Comparison of ENCODE assay signal across 20 mouse cellular contexts in the genomic region with DNA sequence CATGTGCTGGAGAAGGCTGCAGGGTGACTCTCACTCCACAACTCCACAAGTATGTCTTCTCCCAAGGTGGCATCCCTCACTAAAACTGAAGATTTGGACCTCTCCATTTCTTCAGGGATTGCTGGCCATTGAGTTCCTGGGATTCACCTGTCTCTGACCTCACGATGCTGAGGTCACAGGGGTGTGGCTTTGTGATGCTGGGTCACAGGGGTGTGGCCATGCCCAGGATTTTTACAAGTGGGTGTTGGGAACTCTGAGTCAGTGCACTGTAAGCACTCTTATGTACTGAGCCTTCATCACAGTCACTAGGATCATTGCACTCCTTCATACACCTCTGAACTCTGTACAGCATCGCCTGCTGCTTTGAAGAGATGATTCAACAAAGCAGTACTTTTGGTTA. TPM values are rescaled to one million over a fixed set of nuclear protein-coding genes. Genes with fewer than 3 reads are reported as not detected.
"Had no signal": no experiment of that assay in that cellular context is flagged by ENCODE, and none has a peak within 500 bp of the region (broad histone marks: within the 10 kb centered on the region; RNA-seq: fewer than 3 reads in every experiment).

No protein-coding gene starts in this region.

- H3K27ac ChIP-seq: midbrain, embryonic 10.5 days; midbrain, embryonic 12.5 days; neural tube, embryonic 13.5 days had no signal

- H3K9ac ChIP-seq: lung, embryonic 14.5 days; midbrain, embryonic 12.5 days; neural tube, embryonic 13.5 days; neural tube, embryonic 15.5 days had no signal

- H3K9me3 ChIP-seq: midbrain, embryonic 10.5 days; midbrain, embryonic 12.5 days; neural tube, embryonic 13.5 days; neural tube, embryonic 15.5 days had no signal

- ATAC-seq: midbrain, embryonic 16.5 days had no signal

- H3K4me3 ChIP-seq: midbrain, embryonic 10.5 days; midbrain, embryonic 12.5 days; myocyte; neural tube, embryonic 13.5 days; neural tube, embryonic 15.5 days had no signal

- H3K36me3 ChIP-seq: midbrain, embryonic 10.5 days; midbrain, embryonic 12.5 days; neural tube, embryonic 15.5 days had no signal

- DNase-seq: lung, adult 18-20 months; lung, embryonic 14.5 days; lung, postnatal 10 days; lung, postnatal 4 days; retina, postnatal 1 day; right cerebral cortex, adult 18-20 months; right cerebral cortex, postnatal 25 days; right cerebral cortex, postnatal 4 days; spleen, adult 18-20 months; thymus, adult 2 months; thymus, postnatal 25 days; thymus, postnatal 4 days had no signal

RNA-seq across cellular contexts. Expression of gene Srsf12, which starts 1.2 kb away (rescaled TPM):
- total RNA-seq: megakaryocyte, adult 5-6 weeks; megakaryocyte-erythroid progenitor cell, adult 5-6 weeks had no signal
- polyA plus RNA-seq: myocyte had no signal

RNA-seq across cellular contexts. Expression of gene Pm20d2, which starts 18.0 kb away (rescaled TPM):
- total RNA-seq: megakaryocyte, adult 5-6 weeks had no signal
- polyA plus RNA-seq: myocyte had no signal
